Mouse (Mus musculus) v-Abl transformed pro-B cells (cell line): ENCODE measurements around the gene Nat10.

Experiments
- in situ Hi-C, 2 experiments: fragments of 400-800 bp; cut with MboI; formaldehyde crosslinking; loops; one replicate each; pipeline ENCODE4 v1.15.1; 2025; ENCODE audit not compliant: unreplicated experiment in 2 of 2

The Nat10 gene

DNA sequence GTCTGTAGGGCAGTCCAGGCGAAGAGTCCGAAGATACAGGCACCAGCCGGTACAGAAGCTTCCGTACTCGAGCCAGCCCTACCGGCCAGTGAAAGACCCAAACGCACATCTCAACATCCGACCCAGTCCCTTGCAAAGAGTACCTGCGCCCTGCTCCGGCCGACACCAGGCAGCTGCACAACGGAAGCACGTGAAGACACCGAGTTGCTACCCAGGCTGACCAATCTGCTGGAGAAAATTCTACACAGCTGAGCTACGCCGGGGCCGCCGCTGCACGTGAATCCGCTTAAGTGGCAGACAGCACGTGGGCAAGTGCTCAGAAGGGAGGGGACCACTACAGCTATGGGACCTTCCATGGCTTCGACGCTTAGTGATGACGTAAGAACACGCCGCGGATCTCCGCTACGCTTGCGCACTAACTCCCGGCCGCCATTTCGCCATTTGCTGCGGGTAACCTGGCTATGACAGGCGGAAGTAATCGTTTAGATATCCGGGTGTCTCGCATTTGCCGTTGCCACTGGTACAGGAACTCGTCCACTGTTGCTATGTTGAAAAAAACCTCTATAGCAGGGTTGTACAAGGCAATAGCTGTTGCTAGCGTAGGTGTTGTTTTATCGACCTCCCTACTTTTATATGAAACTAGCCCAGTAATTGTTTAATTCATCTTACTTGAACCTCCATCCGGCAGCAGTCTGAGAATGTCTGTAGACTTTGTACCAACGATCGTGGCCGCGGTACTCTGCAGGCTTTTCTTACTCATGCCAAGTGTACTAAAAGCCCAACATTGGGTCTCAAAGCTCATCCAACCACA, at the start of gene Nat10:
Gene Nat10, minus strand, starts transcription at position 365 of the 811 bp plus-strand sequence.
- in situ Hi-C loops, result loop anchor here in 1 of 2 experiments (5.0 to 25.0 kb wide), 3 partner anchors 36 to 676 kb away; partner anchors contain the start of gene Caprin1

DNA sequence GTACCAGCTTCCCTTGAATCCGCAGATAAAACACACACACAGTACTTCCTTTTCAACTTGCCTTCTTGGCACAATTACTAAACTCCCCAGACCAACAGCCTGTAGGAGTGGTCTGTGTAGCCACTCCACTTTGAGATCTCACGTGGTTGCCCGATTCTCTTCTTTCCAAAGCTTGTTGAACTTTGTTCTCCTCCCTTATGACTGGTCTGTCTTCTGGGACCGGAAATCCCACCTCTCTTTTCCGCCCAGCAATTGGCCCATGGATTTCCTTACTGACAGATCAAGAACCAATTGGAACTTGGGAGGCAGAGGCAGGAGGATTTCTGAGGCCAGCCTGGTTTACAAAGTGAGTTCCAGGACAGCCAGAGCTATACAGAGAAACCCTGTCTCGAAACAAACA, 49.3 kb upstream of the Nat10 start:
- in situ Hi-C loops, result no loop called here

DNA sequence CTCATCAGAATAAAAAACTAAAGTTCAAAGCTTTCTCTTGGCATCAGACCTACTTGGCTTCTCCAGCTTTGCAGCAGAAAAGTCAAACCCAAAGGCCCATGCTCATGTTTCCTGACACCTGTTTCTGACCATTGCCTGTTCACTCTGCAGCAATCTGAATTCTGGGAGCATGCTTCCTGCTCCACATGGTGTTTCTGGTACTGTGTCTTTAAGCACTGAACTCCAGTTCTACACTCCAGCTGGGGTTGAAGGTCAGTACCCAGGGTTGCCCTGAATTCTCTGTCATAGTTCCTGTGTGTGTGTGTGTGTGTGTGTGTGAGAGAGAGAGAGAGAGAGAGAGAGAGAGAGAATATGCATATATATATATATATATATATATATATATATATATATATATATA, 47.4 kb upstream of the Nat10 start:
- in situ Hi-C loops, result no loop called here

DNA sequence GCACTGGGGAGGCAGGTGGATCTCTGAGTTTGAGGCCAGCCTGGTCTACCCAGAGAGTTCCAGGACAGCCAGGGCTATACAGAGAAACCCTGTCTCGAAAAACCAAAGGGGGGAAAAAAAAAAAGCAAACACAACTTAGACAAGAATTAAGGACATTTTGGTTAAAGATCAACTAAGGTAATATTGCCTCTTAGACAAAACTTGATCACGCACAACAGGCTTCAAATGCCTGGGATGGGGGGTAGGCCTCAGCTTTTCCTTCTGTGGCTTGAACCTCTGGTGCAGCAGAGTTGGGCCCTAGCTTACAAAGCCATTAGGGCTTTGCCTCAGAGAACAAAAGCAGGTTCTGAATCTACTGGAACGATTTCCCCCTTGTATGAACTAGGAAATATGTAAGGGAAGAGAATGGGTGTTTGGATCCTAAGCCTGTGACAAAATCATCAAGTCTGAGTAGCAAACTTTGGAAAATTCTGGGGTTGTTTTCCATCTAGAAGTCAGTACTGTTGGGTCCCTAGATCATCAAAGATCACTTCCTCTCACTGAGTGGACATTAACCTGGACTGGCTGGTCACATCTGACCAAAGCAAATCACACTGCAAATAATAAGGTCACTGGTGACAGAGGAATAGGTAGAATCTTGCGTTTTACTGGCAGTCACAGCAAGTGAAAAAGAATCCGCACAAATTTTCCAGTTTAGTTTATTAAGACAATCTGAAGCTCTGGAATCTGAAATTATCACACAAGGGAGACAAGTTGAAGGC, 42.9 kb upstream of the Nat10 start:
- in situ Hi-C loops, result no loop called here

DNA sequence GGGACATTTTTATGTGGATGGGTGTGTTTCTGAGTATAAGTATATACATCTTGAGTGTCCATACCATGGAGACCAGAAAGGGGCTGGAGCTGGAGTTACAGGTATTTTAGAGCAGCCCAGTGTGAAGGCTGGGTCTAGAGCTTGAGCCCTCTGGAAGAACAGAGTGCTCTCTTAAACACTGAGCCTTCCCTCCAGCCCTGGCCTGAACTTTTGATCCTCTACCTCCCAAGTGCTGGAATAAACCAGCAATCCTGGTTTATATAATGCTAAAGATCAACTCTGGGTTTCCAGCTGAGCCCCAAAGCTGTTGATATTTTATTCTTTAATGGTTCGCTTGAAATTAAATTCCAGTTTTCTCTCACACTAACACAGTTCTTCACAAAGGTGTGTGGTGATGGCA, 41.4 kb upstream of the Nat10 start:
- in situ Hi-C loops, result no loop called here

DNA sequence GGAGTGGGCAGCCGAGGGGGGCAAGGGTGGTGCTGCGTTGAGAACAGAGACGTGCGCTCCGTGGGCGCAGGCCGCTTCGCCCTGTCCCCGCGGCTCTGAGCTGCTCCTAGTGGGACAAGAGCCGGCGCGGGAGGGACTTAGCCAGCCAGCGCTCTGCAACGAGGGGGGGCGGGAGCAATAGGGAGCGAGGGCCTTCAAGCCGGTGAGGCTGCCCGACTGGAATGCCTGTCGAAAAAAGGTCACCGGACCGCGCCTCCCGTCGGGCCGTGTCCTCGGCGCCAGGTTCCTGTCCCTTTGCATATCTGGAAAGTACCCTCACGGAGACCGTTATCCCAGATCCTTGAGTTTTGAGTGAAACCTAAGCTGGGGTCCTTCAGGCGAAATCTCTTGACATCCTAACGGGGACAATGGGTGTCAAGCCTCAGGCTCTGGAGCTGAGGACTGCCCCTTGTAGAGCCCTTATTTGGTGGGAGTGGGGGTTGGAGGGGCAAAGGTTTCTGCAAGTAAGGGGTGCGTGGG, 36.5 kb upstream of the Nat10 start, which contains the start of gene Caprin1:
Gene Caprin1, minus strand, starts transcription at position 159 of the 519 bp plus-strand sequence.
- in situ Hi-C loops, result loop anchor here (5.0 to 25.0 kb wide), 2 partner anchors 35 to 1735 kb away; partner anchors contain the start of gene Nat10 (in 1 of the 2)

DNA sequence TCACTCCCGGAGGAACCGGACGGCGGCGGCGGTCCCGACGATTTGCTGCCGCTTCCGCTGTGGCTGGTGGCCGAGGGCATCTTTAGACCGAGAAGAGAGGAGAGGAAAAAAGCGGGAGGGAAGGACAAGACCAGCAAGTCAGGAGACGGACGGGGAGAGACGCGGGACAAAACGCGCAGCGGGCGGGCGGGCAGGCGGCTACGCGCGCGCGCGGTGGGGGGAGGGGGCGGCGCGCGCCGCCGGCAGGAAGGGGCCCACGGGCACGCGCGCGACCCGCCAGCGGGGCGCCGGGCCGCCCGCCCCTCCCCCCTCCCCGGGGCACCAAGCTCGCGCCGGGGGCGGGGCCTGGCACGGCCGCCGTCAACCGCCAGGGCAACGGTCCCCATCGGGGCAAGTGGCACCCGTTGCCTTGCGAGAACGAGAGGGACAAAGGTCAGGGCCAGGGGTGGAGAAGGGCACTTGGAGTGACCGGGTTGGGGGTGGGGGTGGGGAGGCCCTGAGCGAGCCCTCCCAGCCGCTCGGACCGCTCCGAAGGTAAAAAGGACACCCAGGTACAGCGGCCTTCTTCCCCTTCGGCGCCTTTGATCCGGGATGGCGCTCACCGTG, 35.9 kb upstream of the Nat10 start:
- in situ Hi-C loops, result loop anchor here (5.0 to 25.0 kb wide), 2 partner anchors 35 to 1735 kb away; partner anchors contain the start of gene Nat10 (in 1 of the 2)

DNA sequence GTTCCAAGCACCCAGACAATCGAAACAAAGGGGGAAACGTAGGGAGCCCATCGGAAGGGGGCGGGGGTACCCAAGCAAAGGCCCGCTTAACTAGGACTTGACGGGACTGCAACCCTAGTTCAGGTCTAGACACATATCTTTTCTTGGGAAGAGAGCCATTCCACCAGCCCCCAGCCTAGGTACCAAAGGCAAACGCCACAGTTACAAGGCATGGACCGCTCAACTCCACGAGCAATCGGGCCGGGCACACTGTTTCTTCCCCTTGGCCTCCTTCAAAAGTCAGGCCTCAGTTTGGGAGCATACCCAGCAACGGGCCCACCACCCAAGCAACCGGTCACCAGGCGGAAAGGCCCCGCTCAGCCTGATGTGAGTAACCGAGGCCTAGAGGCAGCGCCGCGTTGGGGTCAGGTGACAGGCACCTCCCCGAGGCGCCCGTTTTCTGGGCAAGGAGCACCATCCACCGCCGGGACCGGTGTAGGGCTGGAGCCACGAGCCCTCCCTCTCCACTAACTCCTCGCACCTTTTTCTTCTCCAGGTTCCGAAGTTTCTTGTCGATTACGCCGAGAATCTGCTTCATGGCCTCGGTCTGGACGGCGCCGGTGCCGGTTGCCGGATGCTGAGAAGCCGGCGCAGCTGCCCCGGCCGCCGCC, 35.3 kb upstream of the Nat10 start:
- in situ Hi-C loops, result loop anchor here (5.0 to 25.0 kb wide), 2 partner anchors 34 to 1734 kb away; partner anchors contain the start of gene Nat10 (in 1 of the 2)

DNA sequence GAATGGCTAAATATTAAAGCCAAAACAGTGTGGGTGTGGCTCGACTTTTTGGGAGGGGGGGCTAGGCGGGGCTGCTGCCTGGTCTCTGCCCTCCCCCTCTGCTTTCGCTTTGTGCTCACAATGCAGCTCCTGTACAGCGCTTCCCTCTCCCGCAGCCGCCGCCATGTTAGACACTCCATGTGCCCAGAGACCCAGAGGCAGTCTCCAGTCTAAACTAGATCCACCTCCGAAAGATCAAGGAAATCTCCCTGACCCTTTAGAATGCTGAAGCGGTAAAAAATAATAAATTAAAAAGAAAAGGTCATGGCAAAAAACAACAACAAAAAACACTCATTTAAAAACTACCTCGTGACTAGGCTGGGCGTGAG, 34.8 kb upstream of the Nat10 start:
- in situ Hi-C loops, result loop anchor here (5.0 to 25.0 kb wide), 2 partner anchors 34 to 1734 kb away; partner anchors contain the start of gene Nat10 (in 1 of the 2)

DNA sequence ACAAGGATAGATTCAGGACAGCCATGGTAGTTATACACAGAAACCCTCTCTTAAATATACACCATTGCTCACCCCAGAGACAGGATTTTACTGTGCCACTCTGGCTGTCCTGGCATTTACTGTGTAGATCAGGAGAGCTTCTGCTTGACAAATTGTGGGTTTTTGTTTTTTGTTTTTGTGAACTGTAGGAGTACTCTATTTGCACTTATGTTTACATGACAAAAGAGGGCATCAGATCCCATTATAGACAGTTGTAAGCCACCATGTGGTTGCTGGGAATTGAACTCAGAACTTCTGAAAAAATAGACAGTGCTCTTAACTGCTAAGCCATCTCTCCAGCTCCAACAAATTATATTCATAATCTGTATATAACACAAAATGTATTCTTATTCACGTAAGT, 30.9 kb upstream of the Nat10 start:
- in situ Hi-C loops, result loop anchor here in 1 of 2 experiments (25.0 kb wide), 1 partner anchor 1730 kb away; no protein-coding TSS in a partner anchor

DNA sequence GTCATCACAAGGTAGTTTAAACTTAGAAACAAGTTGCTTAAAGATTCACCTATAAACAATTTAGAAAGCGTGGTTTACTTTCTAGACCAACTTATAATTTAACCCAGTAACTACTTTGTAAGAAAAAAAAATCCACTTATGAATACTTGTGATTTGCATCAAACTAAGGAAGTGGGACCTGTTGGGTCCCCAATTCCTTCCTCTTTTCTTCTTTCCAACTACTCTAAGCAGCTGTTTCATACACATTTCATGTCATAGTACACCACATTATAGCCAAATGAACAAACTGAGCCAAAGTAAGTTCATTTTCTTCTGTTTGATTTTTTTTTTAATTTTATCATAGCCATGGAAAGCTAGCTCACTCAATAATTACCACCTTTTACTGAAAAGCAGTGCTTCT, 24.7 kb upstream of the Nat10 start:
- in situ Hi-C loops, result loop anchor here in 1 of 2 experiments (25.0 kb wide), 1 partner anchor 1723 kb away; no protein-coding TSS in a partner anchor

DNA sequence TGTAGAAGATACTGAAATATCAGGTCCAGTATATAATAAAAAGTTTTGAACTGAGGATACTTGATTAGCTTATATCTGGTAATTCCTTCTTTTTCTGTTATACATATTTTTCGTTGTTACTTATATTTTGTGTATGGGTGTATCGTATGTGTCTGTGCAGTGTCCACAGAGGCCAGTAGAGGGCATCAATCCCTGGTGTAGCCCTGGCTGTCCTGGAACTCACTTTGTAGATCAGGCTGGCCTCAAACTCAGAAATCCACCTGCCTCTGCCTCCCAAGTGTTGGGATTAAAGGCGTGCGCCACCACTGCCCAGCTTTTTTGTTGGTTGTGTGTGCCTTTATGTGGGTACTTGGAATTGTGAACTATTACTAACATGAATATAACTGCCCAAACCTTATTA, 23.6 kb upstream of the Nat10 start:
- in situ Hi-C loops, result loop anchor here in 1 of 2 experiments (25.0 kb wide), 1 partner anchor 1722 kb away; no protein-coding TSS in a partner anchor

DNA sequence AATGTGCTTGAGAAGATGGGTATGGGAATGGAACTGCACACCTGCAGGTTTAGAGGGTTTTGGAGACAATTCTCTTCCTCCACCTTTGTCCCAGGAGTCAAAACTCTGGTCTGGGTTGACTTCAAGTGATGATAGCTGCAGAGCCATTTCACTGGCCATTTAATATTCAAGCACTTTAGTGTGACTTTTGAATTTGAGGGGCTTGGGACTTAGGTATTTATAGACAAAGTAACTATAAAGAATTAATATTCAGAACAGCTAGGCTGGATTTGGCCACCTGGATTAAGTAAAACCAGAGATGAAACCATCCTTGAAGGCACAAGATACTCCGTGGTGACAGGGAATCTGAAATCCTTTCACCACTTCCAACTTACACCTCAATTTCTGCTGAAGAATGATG, 1.4 kb upstream of the Nat10 start:
- in situ Hi-C loops, result loop anchor here in 1 of 2 experiments (5.0 to 25.0 kb wide), 3 partner anchors 35 to 675 kb away; partner anchors contain the start of gene Caprin1

DNA sequence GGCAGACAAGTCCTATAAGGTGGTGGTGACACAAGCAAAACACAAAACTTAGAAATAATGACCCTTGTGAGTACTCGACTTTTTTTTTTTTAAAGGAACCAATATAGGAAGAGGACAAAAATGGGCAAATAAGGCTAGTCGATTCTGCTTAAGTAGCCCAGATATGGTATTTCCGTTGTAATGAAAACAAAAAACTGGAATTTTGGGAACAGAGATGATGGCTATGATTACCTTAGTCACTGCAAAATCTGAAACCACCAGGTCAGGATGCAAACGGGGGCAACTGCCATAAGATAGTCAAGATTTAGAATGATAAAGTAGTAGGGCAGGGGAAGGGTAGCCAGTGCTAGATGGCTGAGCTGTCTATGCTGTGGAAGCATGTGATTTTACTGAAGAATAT, 923 bp upstream of the Nat10 start:
- in situ Hi-C loops, result loop anchor here in 1 of 2 experiments (5.0 to 25.0 kb wide), 3 partner anchors 35 to 675 kb away; partner anchors contain the start of gene Caprin1

DNA sequence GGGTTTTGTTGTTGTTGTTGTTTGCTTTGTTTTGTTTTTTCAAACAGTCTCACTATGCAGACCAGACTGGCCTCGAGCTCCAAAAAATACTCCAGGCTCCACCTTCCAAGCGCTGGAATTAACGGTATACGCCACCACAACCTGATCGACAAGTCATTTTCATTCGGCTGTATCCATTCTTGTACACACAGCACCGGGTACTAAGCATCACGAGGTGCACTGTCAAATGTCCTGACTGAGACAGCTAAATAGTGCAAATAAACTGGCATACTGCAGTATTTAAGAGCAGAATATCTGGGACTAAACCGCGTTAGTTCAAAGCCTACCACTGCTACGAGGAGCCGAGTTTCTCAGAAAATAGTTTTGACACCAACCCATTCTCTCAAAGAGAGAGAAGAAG, 649 bp downstream of the Nat10 start:
- in situ Hi-C loops, result loop anchor here in 1 of 2 experiments (5.0 to 25.0 kb wide), 3 partner anchors 37 to 677 kb away; partner anchors contain the start of gene Caprin1

DNA sequence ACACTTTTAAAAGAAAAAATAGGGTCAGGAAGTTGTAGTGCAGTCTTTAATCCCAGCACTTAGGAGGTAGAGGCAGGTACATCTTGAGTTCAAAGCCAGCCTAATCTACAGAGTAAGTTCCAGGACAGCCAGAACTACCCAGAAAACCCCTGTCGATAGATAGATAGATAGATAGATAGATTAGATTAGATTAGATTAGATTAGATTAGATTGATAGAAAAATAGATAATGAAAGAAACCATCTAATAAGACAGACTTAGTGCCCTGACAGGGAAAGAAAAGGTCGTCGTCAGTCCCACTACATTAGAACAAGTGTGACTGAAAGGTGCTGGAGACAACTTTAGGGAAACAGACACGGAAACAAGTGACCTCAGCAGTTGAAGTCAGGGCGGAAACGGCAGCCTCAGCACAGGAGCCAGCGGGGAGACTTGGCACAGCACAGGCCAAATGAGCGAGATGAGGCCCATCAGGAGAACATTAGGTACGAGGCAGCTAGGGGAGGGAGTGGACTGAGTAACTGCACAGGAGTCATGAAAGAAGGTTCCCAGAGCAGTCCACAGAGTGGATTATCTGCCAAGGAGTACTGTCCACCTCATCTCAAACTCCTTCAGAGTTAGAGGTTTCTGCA, 5.5 kb downstream of the Nat10 start:
- in situ Hi-C loops, result loop anchor here in 1 of 2 experiments (25.0 kb wide), 1 partner anchor 682 kb away; no protein-coding TSS in a partner anchor

DNA sequence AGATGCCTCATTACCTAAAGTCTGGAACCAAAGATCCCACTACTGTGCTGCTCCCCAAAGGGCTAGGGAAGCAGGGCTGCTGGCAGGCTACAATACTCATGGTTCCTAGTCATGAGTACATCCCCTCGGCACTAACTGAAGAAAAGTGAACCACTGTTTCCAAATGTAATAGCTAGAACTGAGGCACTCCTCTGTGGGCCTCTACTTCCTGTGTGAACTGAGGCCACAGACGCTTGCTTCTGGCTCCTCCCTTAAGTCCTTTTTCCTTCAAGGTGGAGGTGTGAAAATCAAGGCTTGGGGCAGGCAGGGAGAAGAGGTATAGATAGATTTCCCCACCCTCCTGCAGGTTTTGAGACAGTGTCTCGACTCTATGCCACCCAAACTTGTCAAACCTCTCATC, 6.5 kb downstream of the Nat10 start:
- in situ Hi-C loops, result loop anchor here in 1 of 2 experiments (25.0 kb wide), 1 partner anchor 683 kb away; no protein-coding TSS in a partner anchor

DNA sequence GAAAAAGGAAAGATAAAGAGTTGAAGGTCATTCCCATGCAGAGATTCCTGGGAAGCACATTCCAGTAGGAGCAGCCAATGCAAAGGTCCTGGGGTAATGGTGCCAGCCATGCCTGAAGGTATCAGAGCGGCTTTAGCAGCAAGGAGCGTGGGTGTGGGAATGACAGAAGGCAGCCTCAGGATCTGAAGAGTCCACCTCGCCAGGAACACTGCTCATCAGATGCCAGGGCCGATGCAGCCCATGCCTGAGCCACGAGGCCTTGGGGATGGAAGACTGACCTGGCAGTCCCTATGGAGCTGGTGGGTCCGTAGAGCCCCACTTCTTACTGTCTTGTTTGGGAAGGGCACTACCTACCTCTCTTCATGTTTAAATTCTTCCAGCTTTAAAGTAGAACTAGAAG, 9.3 kb downstream of the Nat10 start:
- in situ Hi-C loops, result loop anchor here in 1 of 2 experiments (25.0 kb wide), 1 partner anchor 686 kb away; no protein-coding TSS in a partner anchor

DNA sequence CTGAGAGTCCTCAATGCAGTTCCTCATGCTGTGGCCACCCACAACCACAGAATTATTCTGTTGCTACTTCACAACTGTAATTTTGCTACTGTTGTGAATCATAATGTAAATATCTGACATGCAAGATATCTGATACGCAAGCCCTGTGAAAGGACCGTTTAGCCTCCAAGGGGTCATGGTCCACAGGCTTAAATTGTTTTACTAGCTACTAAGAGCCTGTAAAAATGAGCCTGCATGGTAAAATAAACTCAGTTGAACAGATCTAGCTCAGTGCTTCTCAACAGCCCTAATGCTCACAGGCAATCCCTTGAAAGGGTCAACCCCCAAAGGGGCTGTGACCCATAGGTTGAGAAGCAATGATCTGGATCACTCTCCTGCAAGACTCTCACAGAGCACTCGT, 12.0 kb downstream of the Nat10 start:
- in situ Hi-C loops, result loop anchor here (10.0 to 25.0 kb wide), 3 partner anchors 96 to 287 kb away; no protein-coding TSS in a partner anchor
